Mouse (Mus musculus): Measurements from ENCODE around the gene Samd4b.

DNA sequence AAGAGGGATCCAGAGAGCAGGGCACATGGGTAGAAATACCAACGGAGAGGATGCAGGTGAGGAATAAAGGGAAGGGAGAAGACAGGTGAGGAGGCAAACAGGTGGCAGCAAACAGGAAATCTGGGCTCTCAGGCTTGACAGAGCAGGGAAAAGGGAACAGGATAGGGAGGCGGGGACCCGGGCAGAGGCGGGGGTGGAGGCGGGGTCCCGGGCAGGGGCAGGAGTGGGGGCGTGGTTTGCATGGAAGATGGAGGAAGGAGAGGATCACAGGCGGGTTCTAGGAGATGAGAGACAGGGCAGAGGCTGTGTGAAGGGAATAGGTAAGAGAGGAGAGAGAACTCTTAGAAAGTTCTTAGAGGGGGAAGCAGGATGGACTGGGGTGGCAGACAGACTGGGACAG, 119.1 kb downstream of the Samd4b start:
- no peak for TF ChIP-seq POLR2A (IDR thresholded peaks at IDR 0.05; ENCODE audit: borderline replicate concordance, control insufficient read depth, low read depth, low read length)
- no peak for TF ChIP-seq CTCF (IDR thresholded peaks at IDR 0.05; ENCODE audit: control insufficient read depth, insufficient read depth, low read length)

Data from bone marrow, adult 2 months (tissue).